Mouse (Mus musculus) kidney, embryonic 15.5 days (tissue): ENCODE measurements at regions not wholly inside any gene's neighbourhood (a gene's known extent, or its start where the extent isn't known, plus 50 kb on each side); places are given as distances from the start of the nearest gene placed in this dataset.
A peak's percentile ranks its signal among the peaks of the same experiment; 100 is the strongest.

Experiments used
- ATAC-seq: fragments of 200-750 bp; cut with Nextera tagmentation; replicated peaks from 2 replicates; pipeline ENCODE4 v1.8.0; 2017; ENCODE audit warnings: moderate TSS enrichment; ENCODE audit not compliant: low FRiP score
- H3K27ac ChIP-seq: fragments of 300-500 bp; sonication (generic); 2 replicates; pipeline ENCODE4 v1.5.1; 2015; ENCODE audit warnings: mild to moderate bottlenecking, inconsistent platforms
- H3K27me3 ChIP-seq: fragments of 300-500 bp; sonication (generic); 2 replicates; pipeline ENCODE4 v1.6.1; 2015; ENCODE audit warnings: inconsistent platforms
- H3K36me3 ChIP-seq: fragments of 300-500 bp; sonication (generic); 2 replicates; pipeline ENCODE4 v1.6.1; 2015; ENCODE audit warnings: inconsistent platforms
- H3K4me1 ChIP-seq: fragments of 300-500 bp; sonication (generic); 2 replicates; pipeline ENCODE4 v1.6.1; 2015; ENCODE audit warnings: inconsistent platforms
- H3K4me2 ChIP-seq: fragments of 300-500 bp; sonication (generic); 2 replicates; pipeline ENCODE4 v1.6.1; 2015; ENCODE audit warnings: moderate library complexity, mild to moderate bottlenecking, inconsistent platforms
- H3K4me3 ChIP-seq: fragments of 300-500 bp; sonication (generic); replicated peaks from 2 replicates; pipeline ENCODE4 v1.5.1; 2015; ENCODE audit warnings: mild to moderate bottlenecking, inconsistent platforms
- H3K9ac ChIP-seq: fragments of 300-500 bp; sonication (generic); 2 replicates; pipeline ENCODE4 v1.6.1; 2015; ENCODE audit warnings: mild to moderate bottlenecking, inconsistent platforms
- H3K9me3 ChIP-seq: fragments of 300-500 bp; sonication (generic); replicated peaks from 2 replicates; pipeline ENCODE4 v1.6.1; 2016; ENCODE audit warnings: inconsistent platforms
- WGBS: fragments of 180-500 bp; shearing (Covaris S2); methylation state at CpG from one replicate; pipeline ENCODE4 v1.1.7; 2015; ENCODE audit warnings: mixed read lengths; 5-methylcytosine and 5-hydroxymethylcytosine counted together

DNA sequence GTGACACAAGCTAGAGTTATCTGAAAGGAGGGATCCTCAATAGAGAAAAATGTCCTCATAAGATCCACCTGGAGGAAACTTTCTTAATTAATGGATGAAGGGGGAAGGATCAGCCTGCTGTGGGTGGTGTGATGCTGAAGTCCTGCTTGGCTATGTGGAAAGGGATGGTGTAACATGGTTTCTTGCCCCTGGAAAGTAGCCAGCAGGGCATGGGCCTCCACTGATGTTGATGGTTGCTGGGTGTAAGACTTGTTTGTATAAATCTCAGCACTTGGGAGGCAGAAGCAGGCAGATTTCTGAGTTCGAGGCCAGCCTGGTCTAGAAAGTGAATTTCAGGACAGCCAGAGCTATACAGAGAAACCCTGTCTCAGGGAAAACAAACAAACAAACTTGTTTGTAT is 152.7 kb upstream of the Foxn2 start:
- WGBS = 72% methylated on average over 1 of the region's 1 CpGs
- H3K36me3 ChIP-seq = no peaks in the 10 kb centered on the region
- no peak overlapping the region for H3K9ac ChIP-seq
- H3K4me3 ChIP-seq = no peak overlapping the region
- no peak overlapping the region for H3K4me2 ChIP-seq
- ATAC-seq = no peak
- no peaks in the 10 kb centered on the region for H3K27me3 ChIP-seq
- no peaks in the 10 kb centered on the region for H3K4me1 ChIP-seq
- no peaks in the 10 kb centered on the region; the same call in 1 of the 2 replicates for H3K9me3 ChIP-seq
- H3K27ac ChIP-seq = no peak overlapping the region

DNA sequence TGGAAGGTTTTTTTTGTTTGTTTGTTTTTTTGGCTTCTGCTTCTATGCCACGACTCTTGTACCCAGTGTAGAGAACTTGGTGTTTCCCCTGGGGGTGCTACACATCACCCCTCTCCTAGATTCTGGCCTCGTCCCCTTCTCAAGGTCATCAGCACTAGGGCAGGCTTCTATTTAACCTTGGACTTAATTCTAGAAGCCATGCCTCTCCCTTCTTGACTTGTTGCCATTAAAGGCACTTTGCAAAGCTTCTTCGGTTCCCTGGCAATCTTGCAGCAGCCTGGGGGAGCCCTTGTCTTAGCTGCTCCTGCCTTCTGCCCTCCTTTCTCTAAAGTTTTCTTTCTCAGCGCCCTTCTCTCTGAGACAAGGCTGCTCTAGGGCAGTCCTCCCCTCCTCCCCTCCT is 143.0 kb upstream of the Foxn2 start:
- Histone ChIP-seq H3K4me2 (no peak overlapping the region), H3K4me3 (no peak overlapping the region), H3K27ac (no peak overlapping the region), H3K36me3 (no peaks in the 10 kb centered on the region), H3K27me3 (no peaks in the 10 kb centered on the region), H3K4me1 (0 out of 2 replicates have a peak, but pooled peaks cover 4% of the 10 kb centered on the region), H3K9me3 (no peaks in the 10 kb centered on the region), H3K9ac (no peak overlapping the region)
- no peak for ATAC-seq
- 45% methylated on average over 4 of the region's 4 CpGs for WGBS

DNA sequence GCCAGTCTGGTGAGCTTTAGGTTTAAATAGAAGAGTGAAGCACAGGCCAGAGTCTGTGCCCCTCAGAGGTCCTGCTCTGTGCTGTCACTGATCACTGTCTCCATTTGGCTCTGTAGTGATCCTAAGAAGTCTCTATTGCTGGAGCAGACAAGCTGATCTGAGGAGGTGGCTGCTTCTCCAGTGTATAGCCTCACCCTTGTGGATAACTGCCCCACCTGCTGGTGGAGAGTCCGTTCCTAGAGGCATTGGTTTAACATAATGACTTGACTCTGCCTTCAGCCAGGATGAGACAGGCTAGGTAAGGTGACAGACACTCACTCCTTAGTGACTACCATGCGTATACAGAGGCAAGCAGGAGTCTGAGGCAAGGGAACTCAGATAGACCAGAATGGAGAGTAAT is 136.5 kb upstream of the Foxn2 start:
- Histone ChIP-seq H3K4me3 (no peak overlapping the region), H3K27ac (no peak overlapping the region), H3K4me1 (no peaks in the 10 kb centered on the region), H3K4me2 (no peak overlapping the region), H3K9ac (no peak overlapping the region), H3K27me3 (no peaks in the 10 kb centered on the region), H3K9me3 (no peaks in the 10 kb centered on the region; the same call in 1 of the 2 replicates), H3K36me3 (no peaks in the 10 kb centered on the region)
- WGBS = 66% methylated on average over 2 of the region's 2 CpGs
- ATAC-seq = 0 out of 2 replicates have a peak, but pooled peaks have one; percentile 29

DNA sequence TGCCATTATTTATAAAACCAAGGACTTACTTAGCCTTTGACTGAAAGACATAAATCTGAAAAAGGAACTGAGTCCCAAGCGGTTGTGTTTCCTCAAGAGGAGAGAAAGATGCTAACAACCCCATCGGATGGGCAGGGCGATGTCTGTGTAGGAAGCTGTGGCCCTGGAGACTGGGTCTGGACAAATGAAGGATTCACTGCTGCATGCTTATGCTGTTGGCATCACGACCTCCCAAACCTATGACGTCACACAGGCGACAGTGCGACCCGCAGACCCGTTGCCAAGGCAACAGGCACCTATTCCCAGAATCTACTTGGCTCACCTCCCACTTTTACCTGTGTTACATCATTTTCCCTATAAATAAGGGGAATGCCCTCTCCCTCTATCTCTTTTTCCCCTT is 135.3 kb upstream of the Foxn2 start:
- Histone ChIP-seq H3K9ac (no peak overlapping the region), H3K36me3 (no peaks in the 10 kb centered on the region), H3K4me3 (no peak overlapping the region), H3K27me3 (no peaks in the 10 kb centered on the region), H3K4me1 (no peaks in the 10 kb centered on the region), H3K27ac (no peak overlapping the region), H3K4me2 (no peak overlapping the region), H3K9me3 (no peaks in the 10 kb centered on the region; the same call in 1 of the 2 replicates)
- ATAC-seq = no peak
- 68% methylated on average over 9 of the region's 9 CpGs for WGBS

DNA sequence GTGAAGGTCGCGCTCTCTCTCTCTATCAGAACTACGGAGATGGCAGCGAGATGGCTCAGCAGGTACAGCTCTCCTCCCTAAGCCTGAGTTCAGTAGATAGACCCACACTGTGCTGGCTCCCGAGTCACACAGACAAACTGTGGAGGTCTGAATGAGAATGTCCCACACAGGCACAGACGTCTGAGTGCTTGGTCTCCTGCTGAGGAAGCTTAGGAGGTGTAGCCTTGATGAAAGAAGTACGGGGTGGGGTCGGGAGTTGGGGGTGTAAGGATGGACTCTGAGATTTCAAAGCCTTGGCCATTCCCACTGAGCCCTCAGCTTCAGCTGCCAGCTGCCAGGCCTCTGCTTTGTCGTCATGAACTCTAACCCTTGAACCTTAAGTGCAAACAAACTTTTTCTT is 134.2 kb upstream of the Foxn2 start:
- no peaks in the 10 kb centered on the region for H3K4me1 ChIP-seq
- H3K27ac ChIP-seq = no peak overlapping the region
- 79% methylated on average over 9 of the region's 9 CpGs for WGBS
- H3K9me3 ChIP-seq = no peaks in the 10 kb centered on the region; the same call in 1 of the 2 replicates
- H3K4me2 ChIP-seq = no peak overlapping the region
- no peak overlapping the region for H3K9ac ChIP-seq
- H3K27me3 ChIP-seq = no peaks in the 10 kb centered on the region
- H3K36me3 ChIP-seq = no peaks in the 10 kb centered on the region
- ATAC-seq = no peak
- H3K4me3 ChIP-seq = no peak overlapping the region

DNA sequence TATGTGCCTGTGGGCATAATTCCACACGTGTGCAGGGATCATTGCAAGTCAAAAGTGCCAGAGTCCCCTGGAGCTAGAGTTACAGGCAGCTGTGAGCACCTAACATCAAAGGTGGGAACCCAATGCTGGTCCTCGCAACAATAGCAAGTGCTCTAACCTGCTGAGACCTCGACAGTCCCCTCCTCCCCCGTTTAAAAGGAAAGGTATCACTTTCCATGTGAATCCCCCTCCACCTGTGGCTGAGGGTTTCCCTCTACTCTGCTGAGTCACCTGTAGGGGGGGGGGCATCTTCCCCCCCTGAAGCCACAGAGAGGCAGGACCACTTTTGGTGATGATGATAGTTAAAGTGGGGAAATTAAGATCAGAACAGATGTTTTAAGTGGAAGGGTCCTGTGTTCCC is 133.4 kb upstream of the Foxn2 start:
- no peaks in the 10 kb centered on the region for H3K27me3 ChIP-seq
- H3K4me3 ChIP-seq = no peak overlapping the region
- no peaks in the 10 kb centered on the region for H3K4me1 ChIP-seq
- H3K9ac ChIP-seq = no peak overlapping the region
- WGBS = 44% methylated on average over 4 of the region's 4 CpGs
- H3K36me3 ChIP-seq = no peaks in the 10 kb centered on the region
- no peak overlapping the region for H3K4me2 ChIP-seq
- no peaks in the 10 kb centered on the region; the same call in 1 of the 2 replicates for H3K9me3 ChIP-seq
- H3K27ac ChIP-seq = no peak overlapping the region
- ATAC-seq = no peak

DNA sequence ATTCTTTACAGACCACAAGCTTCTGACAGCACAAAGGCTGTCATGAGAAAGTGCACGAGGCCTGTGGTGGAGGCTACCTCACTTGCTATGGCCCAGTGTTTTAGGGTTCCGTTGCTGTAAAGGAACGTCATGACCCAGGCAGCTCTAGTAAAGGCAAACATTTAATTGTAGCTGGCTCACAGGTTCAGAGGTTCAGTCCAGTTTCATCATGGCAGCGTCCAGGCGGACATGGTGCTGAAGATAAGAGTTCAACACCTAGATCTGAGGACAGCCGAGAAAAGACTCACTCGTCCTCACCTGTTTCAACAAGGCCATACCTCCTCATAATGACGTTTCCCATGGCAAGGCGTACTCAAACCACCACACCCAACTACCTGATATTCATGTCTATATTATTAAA is 132.7 kb upstream of the Foxn2 start:
- 87% methylated on average over 9 of the region's 9 CpGs for WGBS
- no peaks in the 10 kb centered on the region; the same call in 1 of the 2 replicates for H3K9me3 ChIP-seq

DNA sequence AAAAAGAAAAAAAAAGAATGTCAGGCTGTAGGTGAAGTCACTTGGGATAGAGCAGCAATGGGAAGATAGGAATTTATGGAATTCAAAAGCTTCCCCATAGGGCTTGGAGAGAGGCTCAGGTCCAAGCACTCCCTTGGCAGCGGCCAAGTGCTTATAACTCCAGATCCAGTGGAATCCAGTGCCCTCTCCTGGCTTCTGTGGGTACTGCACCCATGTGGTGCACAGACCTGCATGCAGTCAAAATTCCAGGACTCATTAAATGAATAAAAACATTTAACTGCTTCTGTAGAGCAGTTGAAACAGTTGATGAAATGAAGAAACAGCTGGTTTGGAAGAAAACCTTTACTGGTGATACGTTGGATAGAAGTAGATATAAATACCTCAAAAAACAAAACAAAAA is 127.6 kb upstream of the Foxn2 start:
- Histone ChIP-seq H3K27me3 (no peaks in the 10 kb centered on the region), H3K4me1 (no peaks in the 10 kb centered on the region), H3K36me3 (no peaks in the 10 kb centered on the region), H3K9me3 (no peaks in the 10 kb centered on the region), H3K27ac (no peak overlapping the region), H3K4me2 (no peak overlapping the region), H3K4me3 (no peak overlapping the region), H3K9ac (no peak overlapping the region)
- 85% methylated on average over 2 of the region's 2 CpGs for WGBS
- ATAC-seq = no peak

More for the DNA sequence above, 132.7 kb upstream of the Foxn2 start:
- no peak for ATAC-seq
- no peaks in the 10 kb centered on the region for H3K36me3 ChIP-seq
- H3K9ac ChIP-seq = no peak overlapping the region
- H3K27ac ChIP-seq = no peak overlapping the region
- H3K4me2 ChIP-seq = no peak overlapping the region
- H3K4me1 ChIP-seq = no peaks in the 10 kb centered on the region
- no peak overlapping the region for H3K4me3 ChIP-seq
- no peaks in the 10 kb centered on the region for H3K27me3 ChIP-seq

DNA sequence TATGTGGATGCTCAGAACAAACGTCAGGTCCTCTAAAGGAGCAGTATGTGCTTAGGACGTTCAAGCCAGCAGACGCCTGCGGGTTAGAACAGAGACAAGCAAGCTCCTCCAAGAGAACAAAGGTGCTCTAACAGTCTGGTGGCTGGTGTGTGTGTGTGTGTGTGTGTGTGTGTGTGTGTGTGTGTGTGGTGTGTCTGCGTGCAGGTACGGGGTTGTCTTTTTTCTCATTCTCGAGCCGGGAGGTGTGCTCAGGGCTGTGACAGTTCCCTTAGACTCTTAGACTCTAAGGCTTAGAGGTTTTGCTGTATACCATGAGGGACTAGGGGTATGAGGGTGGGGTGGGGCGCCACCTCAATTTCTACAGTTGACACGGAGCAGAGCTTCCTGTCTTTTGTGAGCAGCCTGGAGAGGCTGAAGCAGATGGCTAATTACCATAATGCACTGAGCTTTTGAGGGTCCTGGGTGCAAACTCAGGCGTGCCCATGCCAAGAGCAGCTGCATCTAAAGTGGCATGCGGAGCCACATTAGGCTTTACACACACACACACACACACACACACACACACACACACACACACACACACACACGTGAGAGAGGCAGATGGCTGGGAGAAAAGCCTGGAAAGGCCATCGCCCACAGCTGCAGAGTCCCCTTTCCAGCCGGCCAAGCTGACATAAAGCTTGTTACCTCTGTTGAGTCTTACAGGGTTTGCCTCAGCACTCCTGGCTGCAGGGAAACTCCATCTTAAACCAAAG is 124.1 kb upstream of the Foxn2 start:
- Histone ChIP-seq H3K27me3 (no peaks in the 10 kb centered on the region), H3K27ac (no peak overlapping the region), H3K4me2 (no peak overlapping the region), H3K36me3 (no peaks in the 10 kb centered on the region), H3K4me3 (no peak overlapping the region), H3K4me1 (peaks cover 7% of the 10 kb centered on the region; the same call in 1 of the 2 replicates), H3K9ac (no peak overlapping the region), H3K9me3 (no peaks in the 10 kb centered on the region)
- 77% methylated on average over 15 of the region's 15 CpGs for WGBS
- ATAC-seq = no peak

DNA sequence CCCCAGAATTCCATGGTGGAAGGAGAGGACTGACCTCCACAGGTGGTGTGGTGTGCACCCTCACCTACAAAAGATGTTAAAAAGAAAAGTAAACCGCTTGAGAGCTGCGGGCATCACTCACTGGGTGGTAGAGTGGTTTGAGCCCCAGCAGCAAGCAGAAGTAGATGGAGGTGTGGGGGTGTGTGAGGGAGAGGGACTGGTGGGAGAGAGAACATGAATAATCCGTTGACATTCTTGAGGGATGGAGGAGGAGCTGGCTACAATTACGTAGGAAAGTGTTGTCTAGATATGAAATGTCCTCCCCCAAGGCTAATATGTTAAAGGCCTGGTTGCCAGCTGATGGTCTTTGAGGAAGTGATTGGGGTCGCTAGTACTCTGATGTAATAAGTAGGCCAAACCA is 123.2 kb upstream of the Foxn2 start:
- Histone ChIP-seq H3K9ac (no peak overlapping the region), H3K27ac (no peak overlapping the region), H3K36me3 (no peaks in the 10 kb centered on the region), H3K9me3 (no peaks in the 10 kb centered on the region), H3K4me3 (no peak overlapping the region), H3K4me2 (no peak overlapping the region), H3K27me3 (no peaks in the 10 kb centered on the region), H3K4me1 (peaks cover 7% of the 10 kb centered on the region; the same call in 1 of the 2 replicates)
- no peak for ATAC-seq
- 60% methylated on average over 5 of the region's 5 CpGs for WGBS

DNA sequence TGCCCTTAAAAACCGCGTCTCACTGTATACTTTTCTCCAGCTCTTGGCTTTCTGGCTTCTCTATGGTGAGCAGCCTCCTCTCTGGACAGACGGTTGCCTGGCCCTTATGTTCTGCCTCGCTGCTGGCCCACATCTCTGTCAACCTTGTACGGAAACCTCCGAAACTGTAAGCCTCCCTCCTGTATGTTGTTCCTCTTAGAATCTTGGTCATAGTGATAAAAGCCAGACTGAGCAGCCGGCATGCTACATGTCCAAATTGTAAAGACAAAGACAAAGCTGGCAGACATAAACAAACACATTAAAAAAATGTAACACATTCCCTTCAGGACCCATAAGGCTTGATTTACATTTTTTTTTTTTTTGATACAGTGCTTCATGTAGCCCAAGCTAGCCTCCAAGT is 122.7 kb upstream of the Foxn2 start:
- no peak for ATAC-seq
- Histone ChIP-seq H3K9ac (no peak overlapping the region), H3K4me2 (no peak overlapping the region; the same call in 1 of the 2 replicates), H3K4me3 (no peak overlapping the region), H3K4me1 (peaks cover 7% of the 10 kb centered on the region; the same call in 1 of the 2 replicates), H3K27me3 (no peaks in the 10 kb centered on the region), H3K36me3 (no peaks in the 10 kb centered on the region), H3K27ac (no peak overlapping the region), H3K9me3 (no peaks in the 10 kb centered on the region)
- whole genome bisulfite sequencing = 81% methylated on average over 7 of the region's 7 CpGs

DNA sequence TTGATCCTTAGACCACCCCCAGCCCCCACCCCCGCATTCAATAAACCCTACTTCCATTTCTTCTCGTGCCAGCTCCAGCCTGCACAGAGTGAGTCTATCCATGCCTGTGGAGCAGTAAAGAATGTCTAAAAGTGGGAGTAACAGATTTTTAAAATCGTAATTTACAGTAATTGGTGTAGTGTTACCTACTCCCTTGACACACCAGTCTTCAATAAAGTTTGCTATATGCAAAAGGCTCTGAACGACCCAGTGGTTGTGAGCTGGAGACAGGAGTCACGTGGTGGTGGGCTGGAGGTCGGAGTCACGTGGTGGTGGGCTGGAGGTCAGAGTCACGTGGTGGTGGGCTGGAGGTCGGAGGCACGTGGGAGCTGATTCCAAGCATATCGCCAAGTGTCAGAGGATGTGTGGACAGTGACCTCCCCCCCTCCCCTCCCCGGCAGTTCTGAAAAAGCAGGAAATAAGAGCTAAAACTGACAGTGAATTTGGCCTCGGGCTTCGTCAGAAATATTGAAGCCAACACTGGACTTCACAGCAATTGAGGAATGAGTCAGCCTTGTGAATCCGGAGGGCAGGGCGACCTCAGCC is 122.2 kb upstream of the Foxn2 start:
- Histone ChIP-seq H3K27ac (no peak overlapping the region), H3K9ac (no peak overlapping the region), H3K4me1 (peaks cover 7% of the 10 kb centered on the region; the same call in 1 of the 2 replicates), H3K4me3 (no peak overlapping the region), H3K36me3 (no peaks in the 10 kb centered on the region), H3K27me3 (no peaks in the 10 kb centered on the region), H3K9me3 (no peaks in the 10 kb centered on the region), H3K4me2 (peak overlapping the region; percentile 27; the same call in 1 of the 2 replicates)
- ATAC-seq = peak; percentile 85
- WGBS = 29% methylated on average over 16 of the region's 16 CpGs
